Mouse (Mus musculus) embryonic facial prominence, embryonic 11.5 days (tissue): ENCODE data around the gene F11. TPM values are rescaled to one million over a fixed set of nuclear protein-coding genes. Genes with fewer than 3 reads are reported as not detected.
A peak's percentile ranks its signal among the peaks of the same experiment; 100 is the strongest.

Source experiments
- ATAC-seq: fragments of 200-750 bp; cut with Nextera tagmentation; replicated peaks from 2 replicates; pipeline ENCODE4 v1.8.0; 2017; ENCODE audit warnings: low read depth; ENCODE audit not compliant: insufficient number of reproducible peaks, low FRiP score, low TSS enrichment
- DNase-seq: peaks from one replicate; pipeline ENCODE4 v3.0.0-alpha.2; 2015; ENCODE audit warnings: low spot score
- H3K27ac ChIP-seq: fragments of 300-500 bp; sonication (generic); replicated peaks from 2 replicates; pipeline ENCODE4 v1.5.1; 2014; ENCODE audit warnings: mild to moderate bottlenecking, low read depth, low read length, control low read depth
- H3K27me3 ChIP-seq: fragments of 300-500 bp; sonication (generic); 2 replicates; pipeline ENCODE4 v1.6.1; 2014; ENCODE audit warnings: mild to moderate bottlenecking, low read length, moderate library complexity, mixed read lengths; ENCODE audit not compliant: control insufficient read depth, insufficient read depth
- H3K36me3 ChIP-seq: fragments of 300-500 bp; sonication (generic); replicated peaks from 2 replicates; pipeline ENCODE4 v1.6.1; 2014; ENCODE audit warnings: low read depth, mild to moderate bottlenecking, low read length, moderate library complexity, mixed read lengths; ENCODE audit not compliant: control insufficient read depth, insufficient read depth
- H3K4me1 ChIP-seq: fragments of 300-500 bp; sonication (generic); 2 replicates; pipeline ENCODE4 v1.6.1; 2014; ENCODE audit warnings: low read length, mixed read lengths; ENCODE audit not compliant: control insufficient read depth, insufficient read depth
- H3K4me2 ChIP-seq: fragments of 300-500 bp; sonication (generic); 2 replicates; pipeline ENCODE4 v1.6.1; 2014; ENCODE audit warnings: low read depth, mild to moderate bottlenecking, control low read depth, low read length, moderate library complexity
- H3K4me3 ChIP-seq: fragments of 300-500 bp; sonication (generic); 2 replicates; pipeline ENCODE4 v1.5.1; 2014; ENCODE audit warnings: low read depth, low read length, control low read depth
- H3K9ac ChIP-seq: fragments of 300-500 bp; sonication (generic); replicated peaks from 2 replicates; pipeline ENCODE4 v1.6.1; 2014; ENCODE audit warnings: mild to moderate bottlenecking, control low read depth, low read length
- H3K9me3 ChIP-seq: fragments of 300-500 bp; sonication (generic); replicated peaks from 2 replicates; pipeline ENCODE4 v1.6.1; 2016; ENCODE audit warnings: mild to moderate bottlenecking, low read length, inconsistent platforms, mixed read lengths; ENCODE audit not compliant: control insufficient read depth
- WGBS: fragments of 180-500 bp; shearing (Covaris S2); extraction: QIAGEN DNeasy Blood & Tissue Kit; methylation state at CpG from one replicate; pipeline ENCODE4 v1.1.7; 2014; 5-methylcytosine and 5-hydroxymethylcytosine counted together
- polyA plus RNA-seq: library from polyadenylated mRNA; unstranded; fragments of >200 nt; fragmentation: Nextera tagmentation; extraction: Ambion mirVana; gene quantifications from 2 replicates; pipeline ENCODE4 v1.2.1, GENCODE M21; 2014

Gene F11
- polyA plus RNA-seq, 1 experiment from 2014 or later, result not detected

DNA sequence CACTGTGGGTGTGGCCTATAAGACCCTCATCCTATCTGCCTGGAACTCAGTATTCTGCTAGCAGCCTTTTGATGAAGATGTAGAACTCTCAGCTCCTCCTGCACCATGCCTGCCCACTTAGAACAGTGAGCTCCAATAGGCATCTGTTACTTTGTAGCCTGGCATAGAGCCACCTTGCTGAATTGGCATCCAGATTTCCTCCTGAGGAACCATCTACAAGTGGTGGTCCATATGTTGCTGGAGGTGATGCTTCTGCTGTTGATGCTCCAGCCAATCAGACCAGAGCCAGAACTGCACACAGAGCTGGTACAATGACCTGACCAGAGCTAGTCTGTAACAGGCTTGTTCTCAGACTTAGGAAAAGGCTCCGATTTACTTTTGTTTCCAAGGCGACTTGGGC is 30.0 kb upstream of the F11 start:
- DNase-seq (no peak), ATAC-seq (no peak)
- Histone ChIP-seq H3K4me3 (no peak overlapping the region), H3K27me3 (no peaks in the 10 kb centered on the region), H3K4me2 (no peak overlapping the region), H3K36me3 (no peaks in the 10 kb centered on the region), H3K9ac (no peak overlapping the region), H3K4me1 (no peaks in the 10 kb centered on the region), H3K9me3 (no peaks in the 10 kb centered on the region), H3K27ac (no peak overlapping the region)
- WGBS, result 82% methylated on average over 2 of the region's 2 CpGs

DNA sequence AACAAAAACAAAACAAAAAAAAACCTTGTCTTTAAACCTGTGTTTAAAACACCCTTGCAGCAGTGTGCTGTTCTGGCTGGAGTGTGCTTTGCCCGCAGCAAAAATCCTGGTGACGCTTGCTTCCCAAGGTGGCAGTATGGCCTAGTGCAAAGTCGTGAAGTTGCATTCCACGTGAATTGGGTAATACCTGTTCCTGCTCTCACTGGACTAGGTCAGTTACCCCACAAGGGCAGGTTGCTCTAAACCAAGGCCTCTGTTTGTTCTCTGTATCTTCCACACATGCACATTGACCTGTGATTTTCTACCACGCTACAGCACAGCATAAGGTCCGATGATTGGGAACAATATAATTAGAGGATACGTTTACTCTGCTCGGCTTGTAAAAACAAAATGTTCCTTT is 19.8 kb upstream of the F11 start:
- H3K4me2 ChIP-seq, result no peak overlapping the region
- no peaks in the 10 kb centered on the region for H3K9me3 ChIP-seq
- no peaks in the 10 kb centered on the region for H3K36me3 ChIP-seq
- H3K27me3 ChIP-seq, result no peaks in the 10 kb centered on the region
- ATAC-seq (no peak), DNase-seq (no peak)
- no peak overlapping the region for H3K9ac ChIP-seq
- no peak overlapping the region for H3K4me3 ChIP-seq
- 72% methylated on average over 8 of the region's 8 CpGs for WGBS
- H3K27ac ChIP-seq, result no peak overlapping the region
- H3K4me1 ChIP-seq, result no peaks in the 10 kb centered on the region

GRCm38 (mm10) chr8:45277453-45277852 is 15.6 kb upstream of the F11 start:
- no peak overlapping the region for H3K4me2 ChIP-seq
- no peaks in the 10 kb centered on the region for H3K27me3 ChIP-seq
- ATAC-seq (0 out of 2 replicates have a peak, but pooled peaks have one; percentile 52), DNase-seq (no peak)
- no peak overlapping the region for H3K27ac ChIP-seq
- no peaks in the 10 kb centered on the region for H3K9me3 ChIP-seq
- 75% methylated on average over 3 of the region's 3 CpGs for WGBS
- H3K4me3 ChIP-seq, result no peak overlapping the region
- no peaks in the 10 kb centered on the region for H3K4me1 ChIP-seq
- H3K9ac ChIP-seq, result no peak overlapping the region
- H3K36me3 ChIP-seq, result no peaks in the 10 kb centered on the region

DNA sequence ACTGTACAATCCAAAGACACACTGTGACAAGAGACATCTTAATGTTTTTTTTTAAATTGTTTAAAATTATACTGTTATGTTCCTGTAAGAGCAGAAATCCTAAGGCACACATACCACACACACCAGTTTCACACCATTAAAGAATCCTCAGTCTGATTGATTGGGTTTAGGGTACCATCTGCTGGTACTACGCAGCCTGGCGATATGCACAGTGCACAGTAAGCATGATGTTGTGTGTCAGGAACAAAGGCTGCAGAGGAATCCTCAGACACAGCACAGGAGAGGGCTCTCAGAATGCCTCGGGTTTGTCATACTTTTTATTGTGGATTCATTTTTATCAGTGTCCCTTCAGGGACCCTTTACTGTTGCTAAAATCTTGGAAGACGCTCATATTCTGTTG is 12.5 kb upstream of the F11 start:
- H3K9ac ChIP-seq, result no peak overlapping the region
- no peak overlapping the region for H3K27ac ChIP-seq
- no peaks in the 10 kb centered on the region for H3K27me3 ChIP-seq
- ATAC-seq, result no peak
- no peaks in the 10 kb centered on the region for H3K36me3 ChIP-seq
- no peak for DNase-seq
- H3K4me2 ChIP-seq, result no peak overlapping the region
- no peak overlapping the region for H3K4me3 ChIP-seq
- H3K9me3 ChIP-seq, result no peaks in the 10 kb centered on the region
- 85% methylated on average over 4 of the region's 4 CpGs for WGBS
- no peaks in the 10 kb centered on the region for H3K4me1 ChIP-seq

GRCm38 (mm10) chr8:45269056-45269455 is 7.2 kb upstream of the F11 start:
- no peak for ATAC-seq
- H3K4me1 ChIP-seq, result no peaks in the 10 kb centered on the region

DNA sequence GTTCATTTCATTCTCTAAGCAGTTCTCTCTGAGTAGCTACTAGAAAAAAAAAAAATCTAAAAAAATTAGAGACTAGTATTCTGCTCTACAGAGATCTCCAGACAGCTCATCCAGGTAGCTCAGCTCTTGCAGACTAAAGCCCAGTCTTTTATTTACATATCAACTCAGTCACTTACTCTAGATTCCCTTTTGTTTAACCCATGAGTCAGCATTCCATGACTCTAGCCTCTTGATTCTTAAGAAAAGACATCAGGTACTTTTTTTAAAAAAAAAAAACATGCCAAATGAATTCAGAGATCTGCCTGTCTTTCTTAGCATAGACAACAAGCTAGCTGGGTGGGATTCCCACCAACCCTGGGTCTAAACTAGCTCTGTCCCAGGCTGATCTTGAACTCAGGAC is 6.7 kb upstream of the F11 start:
- DNase-seq (no peak), ATAC-seq (no peak)

More at GRCm38 (mm10) chr8:45269056-45269455, 7.2 kb upstream of the F11 start:
- Histone ChIP-seq H3K36me3 (no peaks in the 10 kb centered on the region), H3K4me3 (no peak overlapping the region), H3K9me3 (no peaks in the 10 kb centered on the region), H3K4me2 (no peak overlapping the region), H3K27me3 (no peaks in the 10 kb centered on the region), H3K27ac (no peak overlapping the region), H3K9ac (no peak overlapping the region)
- no peak for DNase-seq

GRCm38 (mm10) chr8:45267611-45268391 is 6.0 kb upstream of the F11 start:
- Histone ChIP-seq H3K4me2 (no peak overlapping the region), H3K4me3 (no peak overlapping the region), H3K4me1 (no peaks in the 10 kb centered on the region), H3K27ac (no peak overlapping the region), H3K36me3 (no peaks in the 10 kb centered on the region), H3K27me3 (no peaks in the 10 kb centered on the region), H3K9ac (no peak overlapping the region), H3K9me3 (no peaks in the 10 kb centered on the region)
- 86% methylated on average over 4 of the region's 4 CpGs for WGBS
- DNase-seq (no peak), ATAC-seq (no peak)

More for the DNA sequence above, 6.7 kb upstream of the F11 start:
- H3K4me3 ChIP-seq, result no peak overlapping the region
- no peaks in the 10 kb centered on the region for H3K4me1 ChIP-seq
- H3K9me3 ChIP-seq, result no peaks in the 10 kb centered on the region
- no peaks in the 10 kb centered on the region for H3K36me3 ChIP-seq
- no peak overlapping the region for H3K9ac ChIP-seq
- H3K27me3 ChIP-seq, result no peaks in the 10 kb centered on the region
- no peak overlapping the region for H3K4me2 ChIP-seq
- no peak overlapping the region for H3K27ac ChIP-seq

GRCm38 (mm10) chr8:45266993-45267392 is 5.2 kb upstream of the F11 start:
- no peak overlapping the region for H3K4me2 ChIP-seq
- no peak overlapping the region for H3K27ac ChIP-seq
- DNase-seq, result no peak
- no peaks in the 10 kb centered on the region for H3K4me1 ChIP-seq
- ATAC-seq, result no peak
- no peaks in the 10 kb centered on the region for H3K27me3 ChIP-seq
- no peaks in the 10 kb centered on the region for H3K36me3 ChIP-seq
- H3K4me3 ChIP-seq, result no peak overlapping the region
- no peaks in the 10 kb centered on the region for H3K9me3 ChIP-seq
- 50% methylated on average over 8 of the region's 8 CpGs for WGBS
- H3K9ac ChIP-seq, result no peak overlapping the region
